Mouse (Mus musculus) c-Kit-positive CD71-positive TER-119-negative erythroid progenitor cells, embryonic 14.5 days (primary cell): ENCODE results near the gene Dhx8.

Source experiments
- DNase-seq: peaks from one replicate; pipeline ENCODE4 v3.0.0-alpha.2; 2013; ENCODE audit warnings: low read depth

The Dhx8 gene

GRCm38 (mm10) chr11:101732518-101733440 lies at the start of gene Dhx8:
Gene Dhx8 (plus strand): TSS chr11:101732919.
- peak; percentile 97 for DNase-seq

GRCm38 (mm10) chr11:101687351-101688301 lies 45.1 kb upstream of the Dhx8 start:
- DNase-seq = no peak

GRCm38 (mm10) chr11:101689701-101690113 lies 43.0 kb upstream of the Dhx8 start:
- DNase-seq = no peak

- no peak for DNase-seq
These were observed 42.4 kb upstream of the Dhx8 start for GRCm38 (mm10) chr11:101690326-101690725.

- no peak for DNase-seq
These were observed 36.6 kb upstream of the Dhx8 start for GRCm38 (mm10) chr11:101695906-101696661.

- DNase-seq = peak; percentile 74
These were observed 35.4 kb upstream of the Dhx8 start for GRCm38 (mm10) chr11:101697156-101697861.

GRCm38 (mm10) chr11:101698114-101698513 lies 34.6 kb upstream of the Dhx8 start:
- no peak for DNase-seq

GRCm38 (mm10) chr11:101699556-101699955 lies 33.2 kb upstream of the Dhx8 start:
- DNase-seq = no peak

- no peak for DNase-seq
These were observed 32.7 kb upstream of the Dhx8 start for GRCm38 (mm10) chr11:101699991-101700390.

GRCm38 (mm10) chr11:101700446-101700845 lies 32.3 kb upstream of the Dhx8 start:
- DNase-seq = no peak

GRCm38 (mm10) chr11:101704081-101704480 lies 28.6 kb upstream of the Dhx8 start:
- DNase-seq = no peak

- DNase-seq = no peak
These were observed 25.8 kb upstream of the Dhx8 start for GRCm38 (mm10) chr11:101706764-101707448.

GRCm38 (mm10) chr11:101708482-101708881 lies 24.2 kb upstream of the Dhx8 start:
- DNase-seq = no peak

- no peak for DNase-seq
These were observed 19.9 kb upstream of the Dhx8 start for GRCm38 (mm10) chr11:101712811-101713210.

- DNase-seq = no peak
These were observed 18.7 kb upstream of the Dhx8 start for GRCm38 (mm10) chr11:101714012-101714411.

- no peak for DNase-seq
These were observed 14.4 kb upstream of the Dhx8 start for GRCm38 (mm10) chr11:101718324-101718723.

GRCm38 (mm10) chr11:101719986-101720520 lies 12.7 kb upstream of the Dhx8 start:
- no peak for DNase-seq

- no peak for DNase-seq
These were observed 7.7 kb upstream of the Dhx8 start for GRCm38 (mm10) chr11:101725043-101725442.

GRCm38 (mm10) chr11:101726765-101727164 lies 6.0 kb upstream of the Dhx8 start:
- no peak for DNase-seq

GRCm38 (mm10) chr11:101729308-101729707 lies 3.4 kb upstream of the Dhx8 start:
- no peak for DNase-seq
